Mouse (Mus musculus) spleen, embryonic (tissue): Measurements from ENCODE around the gene Cox6b2.

Experiments
- CTCF ChIA-PET: fragments of 350-600 bp; sonication (Branson Sonifier 250); formaldehyde crosslinking; loops from one replicate; lab custom pipeline; 2022; lab: Charles Lee

The Cox6b2 gene

GRCm38 (mm10) chr7:4752821-4753570, at the start of gene Cox6b2:
Gene Cox6b2 (minus strand): TSS chr7:4753094.
- CTCF ChIA-PET, result interaction anchor here (0.6 kb wide), 1 partner anchor 187 kb away, joined by 3 read pairs; no protein-coding TSS in a partner anchor

- CTCF ChIA-PET, result no interaction called here
Measured at GRCm38 (mm10) chr7:4802247-4802646, 49.4 kb upstream of the Cox6b2 start.

DNA sequence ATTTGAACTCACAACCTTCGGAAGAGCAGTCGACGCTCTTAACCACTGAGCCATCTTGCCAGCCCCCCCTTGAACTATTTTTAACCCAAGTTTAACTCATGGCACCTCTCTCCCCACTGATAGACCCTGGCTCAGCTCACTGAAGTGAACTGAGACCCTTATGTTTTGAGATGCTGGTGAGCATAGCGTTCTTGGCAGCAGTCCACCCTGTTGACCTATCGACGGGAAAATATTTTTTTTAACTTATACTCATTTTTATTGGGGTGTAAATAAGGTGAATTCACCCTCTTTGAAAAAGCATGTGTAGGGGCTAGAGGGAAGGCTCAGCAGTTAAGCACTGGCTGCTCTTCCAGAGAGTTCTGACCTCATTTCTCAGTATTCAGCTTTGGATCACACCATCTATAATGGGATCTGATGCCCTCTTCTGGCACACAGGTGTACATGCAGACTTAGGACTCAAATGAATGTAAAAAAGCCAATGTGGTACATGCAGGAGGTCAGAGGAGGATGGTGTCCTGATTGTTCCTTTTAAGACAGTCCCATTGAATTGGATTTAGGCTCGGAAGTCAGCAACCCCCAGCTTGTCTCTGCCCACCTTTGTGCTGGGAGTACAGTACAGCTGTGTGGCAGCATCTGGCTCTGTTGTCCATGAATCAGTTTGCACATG, 43.0 kb upstream of the Cox6b2 start:
- CTCF ChIA-PET, result interaction anchor here (0.6 to 0.7 kb wide), 2 partner anchors 39 to 61 kb away, joined by 3 to 9 read pairs; no protein-coding TSS in a partner anchor

DNA sequence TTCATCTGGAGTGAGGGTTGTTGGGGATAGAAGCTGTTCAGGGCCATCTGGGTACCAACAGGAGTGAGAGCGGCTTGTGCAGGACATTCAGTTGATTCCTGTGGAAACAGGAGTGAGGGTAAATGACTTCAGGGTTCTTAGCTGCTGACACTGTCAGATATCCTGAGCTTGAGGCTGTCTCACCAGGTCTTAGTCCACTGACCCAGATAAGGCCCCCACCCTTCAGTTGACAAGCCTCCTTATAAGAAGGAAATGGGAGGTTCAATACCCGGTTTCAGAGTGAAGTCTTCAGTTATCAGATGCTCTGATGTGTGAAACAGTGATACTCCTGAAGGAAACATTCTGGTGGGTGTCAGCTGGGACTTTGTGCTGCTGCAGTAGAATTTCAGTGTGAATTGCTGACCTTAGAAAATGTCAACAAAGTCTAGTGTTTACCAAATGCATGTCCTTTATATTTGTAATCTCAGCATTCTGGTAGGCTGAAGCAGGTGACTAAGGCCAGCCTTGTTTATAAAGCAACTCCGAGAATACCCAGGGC, 41.8 kb upstream of the Cox6b2 start:
- CTCF ChIA-PET, result interaction anchor here (0.6 to 0.9 kb wide), 4 partner anchors 12 to 150 kb away, joined by 3 to 5 read pairs (median 4); no protein-coding TSS in a partner anchor

GRCm38 (mm10) chr7:4793674-4794073, 40.8 kb upstream of the Cox6b2 start:
- CTCF ChIA-PET, result interaction anchor here (1.7 kb wide), 1 partner anchor 55 kb away, joined by 4 read pairs; no protein-coding TSS in a partner anchor

GRCm38 (mm10) chr7:4793248-4793647, 40.4 kb upstream of the Cox6b2 start:
- CTCF ChIA-PET, result interaction anchor here (1.7 kb wide), 1 partner anchor 54 kb away, joined by 4 read pairs; no protein-coding TSS in a partner anchor

GRCm38 (mm10) chr7:4792278-4793212, 39.7 kb upstream of the Cox6b2 start, which contains the start of gene Rpl28:
Gene Rpl28 (plus strand): TSS chr7:4792874.
- CTCF ChIA-PET, result interaction anchor here (0.7 to 1.7 kb wide), 3 partner anchors 54 to 1382 kb away, joined by 3 to 6 read pairs (median 4); partner anchors contain the start of gene Tsen34

DNA sequence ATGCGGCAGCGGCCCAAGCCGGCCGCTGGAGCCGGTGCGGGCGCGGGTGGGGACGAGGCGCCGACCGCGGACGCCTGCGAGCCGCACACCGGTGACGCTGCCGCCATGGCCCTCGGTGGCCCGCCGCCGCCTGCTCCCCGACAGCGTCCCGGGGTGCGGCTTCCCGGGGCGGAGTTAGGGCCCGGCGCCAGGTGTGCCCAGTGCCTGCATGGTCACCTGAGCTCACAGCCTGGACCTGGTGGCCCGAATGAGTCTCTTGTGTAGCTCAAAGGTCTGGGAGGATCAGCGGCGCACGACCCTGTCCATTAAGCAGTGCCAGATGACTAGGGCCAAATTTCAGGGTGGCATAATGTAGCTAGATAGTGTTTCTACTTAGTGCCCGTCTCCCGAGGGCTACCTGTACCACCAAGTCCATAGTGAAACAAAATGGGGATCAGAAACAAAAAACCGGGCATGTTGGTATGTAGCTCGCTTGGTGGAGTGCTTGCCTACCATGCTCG, 36.6 kb upstream of the Cox6b2 start, which contains the start of gene Tmem238:
TSS of gene Tmem238 (minus strand) at position 221 of the 500 bp plus-strand sequence.
- CTCF ChIA-PET, result no interaction called here

- CTCF ChIA-PET, result interaction anchor here (0.8 kb wide), 1 partner anchor 204 kb away, joined by 3 read pairs; no protein-coding TSS in a partner anchor
Measured at GRCm38 (mm10) chr7:4788499-4789435, 35.9 kb upstream of the Cox6b2 start.

DNA sequence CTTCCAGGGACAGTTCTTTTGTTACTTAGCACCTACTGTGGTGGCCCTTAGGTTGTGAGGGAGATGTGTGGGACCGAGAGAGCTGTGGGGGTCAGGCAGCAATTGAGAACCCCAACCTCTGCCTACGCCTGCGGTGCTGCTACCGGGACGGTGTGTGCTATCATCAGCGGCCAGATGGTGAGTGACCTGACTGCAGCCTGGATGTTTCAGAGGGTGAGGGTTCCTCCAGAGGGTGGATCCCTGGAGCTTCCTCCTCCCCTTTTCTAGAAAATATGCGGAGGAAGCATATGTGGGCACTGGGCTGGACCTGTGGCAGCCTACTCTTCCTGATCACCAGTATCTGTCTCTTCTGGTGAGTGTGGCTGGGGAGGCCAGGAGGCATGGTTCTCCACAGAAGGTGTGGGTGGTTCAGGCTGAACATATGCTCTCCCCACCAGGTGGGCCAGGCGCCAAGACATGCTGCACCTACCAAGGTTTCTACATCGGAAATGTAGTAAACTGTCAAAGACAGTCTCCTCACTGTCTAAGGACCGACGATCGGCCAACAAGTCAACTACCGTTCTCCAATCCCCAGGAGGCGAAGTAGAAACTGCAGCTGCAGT, 30.9 kb upstream of the Cox6b2 start:
- CTCF ChIA-PET, result no interaction called here

DNA sequence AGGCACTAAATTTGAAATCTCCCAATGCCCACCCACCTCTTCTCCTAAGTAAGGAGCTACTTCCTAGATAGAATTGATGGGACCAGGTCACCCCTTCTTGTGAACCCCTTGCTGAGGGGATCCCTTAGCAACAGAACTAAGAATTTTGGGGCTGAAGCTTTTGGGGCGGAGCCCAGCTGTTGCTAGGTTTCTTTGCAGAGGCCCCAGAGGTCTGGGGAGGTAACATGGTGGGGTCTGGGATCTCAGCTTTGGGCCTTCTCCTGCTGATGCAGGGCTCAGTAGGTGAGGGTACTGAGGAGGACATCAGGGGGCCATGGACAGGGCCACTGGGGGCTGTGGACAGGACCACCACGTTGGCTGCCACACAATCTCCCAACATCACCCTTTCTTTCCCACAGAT, 29.9 kb upstream of the Cox6b2 start, which contains the start of the genes Il11 and Tmem190:
TSS of gene Il11 (minus strand) at position 101 of the 400 bp plus-strand sequence.
TSS of gene Tmem190 (plus strand) at position 179 of the 400 bp plus-strand sequence.
- CTCF ChIA-PET, result no interaction called here

DNA sequence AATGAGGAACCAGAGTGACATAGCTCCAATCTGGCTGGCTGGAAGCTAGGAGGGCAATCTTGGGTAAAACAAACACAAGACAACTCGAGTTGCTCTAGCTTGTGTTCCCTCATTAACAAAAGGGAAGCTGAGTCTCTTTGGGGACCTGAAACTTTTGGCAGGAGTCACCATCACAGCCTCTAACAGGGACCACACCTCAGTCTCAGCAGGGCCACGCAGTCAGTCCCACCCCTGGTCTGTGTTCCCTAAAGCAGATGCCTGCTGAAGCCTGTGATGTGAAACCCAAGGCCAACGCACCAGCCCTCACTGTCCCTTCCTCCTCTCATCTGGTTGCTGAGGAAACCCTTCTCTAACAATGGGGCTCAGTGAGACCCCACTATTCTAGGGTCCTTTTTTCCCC, 29.2 kb upstream of the Cox6b2 start:
- CTCF ChIA-PET, result no interaction called here

DNA sequence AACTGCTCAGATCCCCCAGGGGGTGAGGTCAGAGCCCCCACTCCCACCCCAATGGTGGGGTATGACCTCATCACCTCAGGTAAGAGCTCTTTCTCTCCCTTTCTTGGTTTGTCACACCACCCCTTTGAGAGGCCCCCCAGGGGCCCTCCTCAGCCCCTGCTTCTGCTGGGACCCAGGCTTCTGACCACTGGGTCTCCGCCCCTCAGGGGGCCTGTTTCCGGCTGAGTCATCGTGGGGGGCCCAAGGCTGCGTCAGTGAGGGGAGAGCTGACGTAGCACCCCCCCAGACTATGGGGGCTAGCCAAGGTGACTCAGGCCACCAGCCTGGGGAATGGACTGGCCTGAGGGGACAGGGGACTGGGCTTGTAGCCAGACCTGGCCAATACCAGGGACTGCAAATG, 27.0 kb upstream of the Cox6b2 start:
- CTCF ChIA-PET, result no interaction called here

DNA sequence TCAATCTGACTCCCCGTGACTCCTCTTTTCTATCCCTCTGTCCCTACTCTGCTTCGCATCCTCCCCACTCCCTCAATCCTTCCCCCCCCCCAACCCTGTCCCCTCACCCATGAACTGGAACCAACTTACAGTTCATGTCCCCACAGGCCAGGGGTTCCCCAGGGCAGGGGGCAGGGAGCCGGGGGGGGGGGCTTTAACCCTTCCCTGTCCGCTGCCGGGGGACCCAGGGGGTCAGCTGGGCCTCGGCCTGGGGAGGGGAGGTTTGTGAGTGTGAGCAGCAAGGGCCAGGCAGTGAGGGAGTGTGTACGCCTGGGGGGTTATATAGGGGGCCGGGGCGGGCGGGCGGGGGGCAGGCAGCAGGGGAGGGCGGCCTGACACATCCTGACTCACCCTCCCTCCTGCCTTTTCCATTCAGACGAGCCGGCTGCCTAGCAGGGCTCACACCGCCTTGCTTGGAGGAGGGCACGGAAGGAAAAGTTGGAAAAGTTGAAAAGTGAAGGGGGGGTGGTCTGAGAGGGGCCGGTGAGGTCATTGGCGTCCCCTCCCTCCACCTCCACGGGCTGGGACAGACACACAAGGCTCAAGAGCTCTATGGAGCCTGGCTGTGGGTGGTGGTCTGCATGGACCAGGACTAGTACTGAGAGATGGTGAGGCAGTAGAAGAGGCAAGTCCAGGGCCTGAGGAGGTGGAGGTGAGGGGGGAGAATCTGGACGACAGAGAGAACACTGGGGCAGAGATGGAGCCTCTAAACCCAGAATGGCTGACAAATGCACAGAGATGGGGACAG, 25.1 kb upstream of the Cox6b2 start:
- CTCF ChIA-PET, result no interaction called here

DNA sequence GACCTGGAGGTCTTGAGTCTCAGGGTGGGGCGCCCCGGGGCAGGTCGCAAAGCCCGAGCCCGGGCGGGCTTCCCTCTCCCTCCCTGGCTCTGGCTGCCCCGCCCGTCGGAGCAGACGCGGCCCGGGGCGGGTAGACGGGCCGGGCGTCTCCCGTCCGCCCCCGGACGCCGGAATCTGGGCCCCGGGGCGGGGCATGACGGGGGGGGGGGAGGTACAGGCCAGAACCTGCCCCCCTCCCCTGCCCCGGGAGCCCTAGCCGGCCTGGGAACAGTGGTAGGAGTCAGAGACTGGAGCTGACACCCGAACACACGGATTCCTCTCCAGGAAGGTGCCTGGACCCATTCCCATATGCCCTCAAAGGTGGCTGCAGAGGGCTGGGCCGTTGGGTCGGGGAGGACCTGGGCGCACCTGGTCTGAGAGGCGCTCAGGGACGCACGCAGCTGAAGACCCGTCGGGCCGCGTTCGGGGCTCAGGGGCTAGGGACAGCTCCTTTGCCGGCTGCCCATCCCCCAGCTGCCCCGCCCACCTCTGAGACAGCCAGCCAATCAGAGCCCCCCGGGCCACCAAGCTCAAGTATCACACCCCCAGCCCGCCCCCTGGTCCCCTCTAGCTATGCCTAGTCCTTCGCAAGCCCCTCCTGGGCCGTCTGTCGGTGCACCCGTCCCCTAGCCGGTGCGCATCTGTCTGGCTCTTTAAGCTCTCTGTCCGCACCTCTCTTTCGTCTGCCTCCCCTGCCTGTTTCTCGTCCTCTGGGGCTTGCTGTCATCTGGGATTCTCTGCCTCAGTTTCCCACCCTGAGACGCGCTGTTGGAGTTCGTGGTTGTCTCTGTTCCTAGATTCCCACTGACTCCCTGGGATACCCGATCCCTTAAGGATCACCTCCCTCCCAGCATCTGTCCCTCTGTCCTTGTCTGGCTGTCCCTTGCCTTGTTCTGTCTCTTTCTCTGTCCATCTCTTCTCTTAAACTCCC, 24.3 kb upstream of the Cox6b2 start:
- CTCF ChIA-PET, result no interaction called here

- CTCF ChIA-PET, result no interaction called here
Measured at GRCm38 (mm10) chr7:4776131-4776530, 23.2 kb upstream of the Cox6b2 start.

DNA sequence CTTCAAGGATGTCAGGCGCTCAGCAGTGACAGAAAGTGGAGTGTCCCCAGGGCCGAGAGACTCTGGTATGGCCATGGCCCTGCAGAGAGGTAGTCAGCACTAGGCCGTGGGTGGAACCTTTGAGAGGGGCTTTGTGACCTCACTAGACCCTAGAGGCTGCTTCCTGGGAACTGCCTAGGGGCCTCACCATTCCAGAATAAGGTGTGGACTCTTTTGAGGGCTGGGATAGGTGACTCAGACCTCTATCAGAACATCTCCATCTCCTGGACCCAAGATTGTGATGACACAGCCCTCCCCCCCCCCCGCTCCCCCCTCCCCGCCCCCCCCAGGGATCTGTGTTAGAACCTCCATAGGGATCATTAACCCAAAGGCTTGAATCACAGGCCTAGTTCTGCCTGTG, 18.3 kb upstream of the Cox6b2 start, which contains the start of gene Fam71e2:
TSS of gene Fam71e2 (minus strand) at position 101 of the 400 bp plus-strand sequence.
- CTCF ChIA-PET, result no interaction called here
